Mouse (Mus musculus): ENCODE data around the gene Galnt2. TPM values are rescaled to one million over a fixed set of nuclear protein-coding genes. Genes with fewer than 3 reads are reported as not detected.

The Galnt2 gene
- total RNA-seq, 2 experiments from 2014 or later = 53.7 to 56.6 TPM

DNA sequence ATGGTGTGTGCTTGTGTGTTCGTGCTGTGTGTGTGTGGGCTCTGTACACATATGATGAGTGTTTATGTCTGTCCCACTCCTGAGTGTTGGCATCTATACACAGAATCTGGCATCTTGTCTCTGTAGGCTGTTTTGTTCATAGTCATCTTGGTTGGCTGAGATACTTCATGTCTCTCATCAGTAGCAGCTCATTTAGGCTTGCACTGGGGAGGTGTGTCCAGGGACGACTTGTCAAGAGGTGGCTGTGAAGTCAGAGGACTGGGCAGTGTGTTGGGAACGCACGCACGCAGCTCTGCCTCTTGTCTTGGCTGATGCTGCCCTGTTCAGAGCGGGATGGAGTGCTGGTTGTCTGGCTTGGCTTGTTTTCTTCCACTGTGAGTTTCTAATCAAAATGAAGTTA is 39.3 kb downstream of the Galnt2 start:
- DNase-seq (ENCODE audit: low spot score in 2 of 2) = no peak

DNA sequence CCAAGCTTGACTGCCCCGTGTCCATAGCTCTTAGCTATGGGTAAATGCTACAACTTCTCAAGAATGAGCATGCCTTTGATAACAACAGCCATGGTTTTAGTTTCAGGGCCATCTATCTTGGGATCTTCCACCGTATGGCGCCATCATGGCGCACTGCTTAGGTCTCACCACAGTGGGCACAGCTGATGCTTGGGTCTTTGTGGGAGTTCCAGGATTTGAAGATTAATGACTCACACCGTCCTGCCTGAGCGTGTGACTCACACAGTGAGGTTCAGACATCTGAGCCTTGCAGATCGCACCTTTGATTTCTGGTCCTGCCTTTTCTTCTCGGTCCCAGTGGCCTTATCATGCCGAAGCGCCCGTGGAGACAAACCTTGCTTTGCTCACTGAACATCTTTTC is 39.7 kb downstream of the Galnt2 start:
- DNase-seq (ENCODE audit: low spot score in 2 of 2) = no peak

DNA sequence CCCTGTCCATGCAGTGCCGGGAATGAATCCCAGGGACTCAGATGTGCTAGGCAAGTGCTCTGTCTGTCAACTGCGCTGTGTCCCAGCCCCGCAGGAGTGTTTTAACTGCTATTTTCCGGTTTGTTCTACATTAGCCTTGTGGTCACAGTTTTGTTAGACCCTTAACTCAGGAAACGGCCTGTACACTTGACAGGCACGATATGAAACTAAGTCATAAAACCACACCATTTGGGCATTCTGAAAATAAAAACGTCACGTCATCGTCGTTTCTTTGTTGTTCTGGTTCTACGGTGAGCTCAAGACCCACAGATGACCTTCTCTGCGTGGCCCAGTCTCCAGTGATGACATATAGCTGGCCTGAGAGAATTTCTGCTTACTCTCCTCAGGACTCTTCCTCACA is 40.3 kb downstream of the Galnt2 start:
- no peak for DNase-seq (ENCODE audit: low spot score in 2 of 2)

DNA sequence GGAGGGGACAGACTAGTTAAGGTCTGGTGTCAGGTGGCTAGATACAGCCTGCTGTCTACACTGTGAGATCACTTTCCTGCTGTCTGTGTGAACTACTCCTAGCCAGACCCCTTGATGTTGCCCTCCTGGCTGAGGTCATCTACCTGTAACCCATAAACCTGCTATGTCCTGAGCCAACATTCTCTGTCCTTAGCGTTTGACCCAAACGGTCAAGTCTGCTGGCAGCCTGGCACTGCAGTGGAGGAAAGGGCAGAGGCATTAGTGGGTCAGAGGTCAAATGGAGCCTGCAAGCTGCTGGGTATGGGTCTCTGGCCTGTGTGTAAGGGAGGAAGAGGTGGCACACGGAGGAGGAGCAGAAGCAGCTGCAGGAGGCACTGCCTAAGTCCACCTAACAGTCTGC is 41.6 kb downstream of the Galnt2 start:
- no peak for DNase-seq (ENCODE audit: low spot score in 2 of 2)

DNA sequence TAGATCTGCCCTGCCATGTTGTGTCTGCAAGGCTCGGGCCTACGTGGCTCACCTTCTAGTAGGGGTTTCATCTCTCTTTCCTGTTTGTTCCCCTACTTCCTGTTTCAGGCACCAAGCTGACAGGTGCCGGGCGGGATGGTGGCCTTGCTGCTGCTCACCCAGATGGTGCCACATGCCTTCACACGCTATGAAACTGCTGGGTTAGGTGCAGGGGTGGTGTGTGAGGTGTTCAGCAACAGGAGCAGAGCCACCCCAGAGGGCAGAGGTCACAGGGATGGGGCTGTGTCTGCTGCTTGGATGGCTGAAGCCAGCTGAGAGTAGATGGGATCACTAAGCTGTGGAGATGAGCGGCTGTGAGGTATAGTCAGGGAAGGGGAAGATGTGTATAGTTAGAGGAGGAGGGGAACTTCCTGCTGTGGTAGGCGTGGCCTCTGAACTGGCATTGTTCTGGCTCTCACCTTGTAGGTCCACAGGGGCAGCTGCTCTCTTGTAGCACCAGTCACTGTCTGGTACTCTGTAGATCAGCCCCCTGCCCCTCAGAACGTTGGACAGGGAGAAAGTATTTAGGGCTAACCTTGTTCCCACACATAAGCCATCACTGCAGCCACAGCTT is 42.5 kb downstream of the Galnt2 start:
- no peak for DNase-seq (ENCODE audit: low spot score in 2 of 2)

DNA sequence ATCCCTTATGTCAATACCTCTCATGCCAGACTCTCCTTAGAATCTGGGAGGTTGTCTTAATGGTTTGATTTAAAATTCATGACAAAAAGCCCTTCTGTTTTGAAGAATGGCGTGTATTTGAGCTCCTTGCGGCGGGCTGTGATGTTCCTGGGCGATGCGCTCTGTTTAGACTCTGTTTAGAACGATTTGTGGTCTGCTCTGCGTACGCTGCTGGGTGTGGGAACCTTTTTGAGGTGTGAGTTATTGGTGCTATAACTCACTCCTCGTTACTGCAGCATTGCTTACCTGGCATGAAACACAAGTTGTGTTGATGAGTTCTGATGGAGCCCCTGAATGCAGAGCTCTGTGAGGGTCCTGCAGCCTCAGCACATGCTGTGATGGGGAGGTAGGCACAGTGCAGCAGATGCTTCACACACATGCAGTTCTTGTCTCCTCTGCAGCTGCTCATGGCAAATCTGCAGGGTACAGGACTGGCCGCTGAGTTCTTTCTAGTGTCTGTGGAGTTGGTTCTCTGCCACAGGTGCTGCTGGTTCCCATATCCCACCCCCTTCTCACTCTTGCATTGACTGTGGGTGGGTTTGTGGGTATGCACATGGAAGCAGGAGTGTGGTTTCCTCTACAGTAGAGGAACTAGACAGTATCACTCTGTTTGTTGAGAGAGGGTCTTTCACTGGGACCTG is 43.4 kb downstream of the Galnt2 start:
- DNase-seq (ENCODE audit: low spot score in 2 of 2) = no peak

DNA sequence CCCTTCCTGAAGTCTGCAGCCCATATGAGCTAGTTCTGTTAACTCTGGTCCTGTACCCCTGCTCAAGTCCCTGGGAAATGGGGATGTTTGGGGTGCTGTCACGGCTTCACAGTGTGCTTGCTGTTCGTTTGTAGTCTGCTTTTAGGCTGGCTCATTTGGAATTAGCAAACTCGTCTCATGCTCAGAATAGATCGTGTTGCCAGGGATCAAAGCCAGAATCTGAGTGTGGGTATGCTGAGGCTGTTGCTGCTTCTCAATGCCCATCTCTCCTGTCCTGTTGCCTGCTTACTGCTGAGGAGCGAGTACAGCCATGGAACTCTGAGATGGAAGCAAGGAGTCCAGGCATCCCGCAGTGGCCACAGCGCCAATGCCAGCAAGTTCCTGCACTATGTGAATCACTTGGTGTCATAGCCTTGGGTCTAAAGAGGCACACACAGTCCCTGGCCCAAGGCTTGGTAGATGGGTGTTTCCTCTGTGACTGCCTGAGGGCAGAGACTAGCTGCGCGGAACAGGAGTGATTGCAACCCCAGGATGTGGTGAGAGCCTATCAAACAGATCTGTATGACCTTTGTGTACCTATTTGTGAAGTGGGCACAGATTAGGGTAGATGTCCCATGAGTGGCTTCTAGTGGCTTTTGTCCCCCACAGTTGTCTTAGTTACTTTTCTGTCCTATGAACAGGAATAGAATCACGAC is 44.3 kb downstream of the Galnt2 start:
- peak in 1 of 2 experiments; percentile 56 for DNase-seq (ENCODE audit: low spot score in 2 of 2)

DNA sequence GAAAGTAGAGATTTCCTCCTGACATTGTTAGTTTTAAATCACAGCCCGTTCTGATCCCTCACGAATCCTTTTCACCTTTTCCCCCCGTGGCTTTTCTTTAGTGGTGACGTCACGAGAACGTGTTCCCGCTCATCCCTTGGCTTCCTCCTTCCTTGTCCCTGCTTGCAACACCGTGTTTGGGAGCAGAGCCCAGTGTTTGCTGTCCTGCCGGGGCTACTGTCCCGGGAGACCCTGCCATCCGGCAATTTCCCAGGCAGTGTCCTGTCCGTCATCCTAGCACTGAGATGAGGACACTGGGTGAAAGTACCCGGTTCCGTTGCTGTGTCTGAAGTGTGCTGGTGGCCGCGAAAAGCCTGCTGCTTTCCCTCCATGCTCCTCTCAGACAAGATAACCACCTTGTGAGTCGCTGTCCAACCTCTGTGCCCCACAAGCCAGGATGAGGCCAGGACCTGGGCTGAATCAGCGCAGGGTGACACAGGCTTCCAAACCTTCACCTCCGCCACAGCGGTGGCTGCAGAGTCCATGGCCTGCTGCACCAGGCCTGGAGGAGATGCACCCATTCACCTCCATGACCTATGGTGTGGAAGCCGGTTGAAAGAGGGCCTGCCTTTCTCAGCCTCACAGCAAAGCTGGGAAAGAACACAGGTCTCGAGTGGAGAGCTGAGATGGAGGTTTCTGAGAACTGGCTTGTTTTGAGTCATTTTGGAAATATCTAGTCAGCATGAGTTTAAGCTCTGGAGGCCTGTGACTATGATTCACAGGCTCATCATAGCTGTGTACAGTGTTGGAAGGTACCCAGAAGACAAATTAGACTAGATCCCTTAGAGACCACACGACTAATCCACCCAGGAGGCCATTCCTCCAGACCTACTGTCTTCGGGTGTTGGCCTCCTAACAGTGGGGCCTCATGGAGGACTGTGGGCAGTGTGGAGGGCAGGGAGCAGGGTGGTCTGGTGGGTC is 47.0 kb downstream of the Galnt2 start:
- DNase-seq (ENCODE audit: low spot score in 2 of 2) = no peak

DNA sequence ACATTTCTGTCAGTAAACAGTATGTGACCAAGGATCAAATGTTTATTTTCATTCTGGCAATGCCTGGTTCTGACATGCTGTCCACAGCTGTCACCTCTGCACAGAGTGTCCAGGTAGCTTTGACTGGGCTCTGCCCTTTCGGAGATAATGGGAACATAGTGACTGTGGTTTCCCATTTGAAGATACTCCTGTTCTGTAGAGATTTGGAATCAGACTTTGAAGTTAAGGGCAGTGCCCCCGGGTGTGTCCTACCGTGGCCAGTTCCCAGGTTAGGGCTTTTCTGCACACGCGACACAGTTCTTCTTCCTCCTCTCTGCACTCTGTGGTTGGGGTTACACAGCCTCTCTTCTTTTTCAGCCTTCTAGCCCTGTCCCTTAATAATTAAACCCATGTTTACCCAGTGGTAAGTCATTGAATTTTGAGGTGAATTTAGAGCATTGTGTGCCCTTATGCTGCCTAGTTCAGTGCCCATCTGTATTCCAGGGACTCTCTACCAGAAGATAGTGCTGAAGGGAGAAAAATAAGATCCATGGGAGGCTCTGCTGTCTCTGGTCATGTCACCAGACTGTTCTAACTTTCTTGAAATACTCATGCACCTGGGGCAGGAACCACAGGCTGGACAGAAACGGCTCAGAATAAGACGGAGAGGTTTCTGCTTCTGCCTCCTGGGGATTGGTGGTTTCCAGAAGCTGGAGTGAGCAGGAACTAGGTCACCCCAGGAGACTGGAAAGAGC is 47.9 kb downstream of the Galnt2 start:
- no peak for DNase-seq (ENCODE audit: low spot score in 2 of 2)

DNA sequence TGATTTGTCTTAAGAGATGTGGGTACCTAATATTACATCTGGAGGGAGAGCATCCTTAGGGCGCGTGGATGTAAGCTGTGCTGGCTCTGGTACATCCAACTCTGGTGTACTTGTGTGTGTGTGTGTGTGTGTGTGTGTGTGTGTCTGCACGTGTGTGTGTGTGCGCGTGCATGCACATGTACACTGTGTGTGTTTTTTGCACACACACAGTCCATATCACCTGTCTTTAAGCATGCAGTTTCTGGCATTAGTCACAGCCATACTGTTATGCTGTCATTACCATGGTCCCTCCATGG is 48.4 kb downstream of the Galnt2 start:
- no peak for DNase-seq (ENCODE audit: low spot score in 2 of 2)

DNA sequence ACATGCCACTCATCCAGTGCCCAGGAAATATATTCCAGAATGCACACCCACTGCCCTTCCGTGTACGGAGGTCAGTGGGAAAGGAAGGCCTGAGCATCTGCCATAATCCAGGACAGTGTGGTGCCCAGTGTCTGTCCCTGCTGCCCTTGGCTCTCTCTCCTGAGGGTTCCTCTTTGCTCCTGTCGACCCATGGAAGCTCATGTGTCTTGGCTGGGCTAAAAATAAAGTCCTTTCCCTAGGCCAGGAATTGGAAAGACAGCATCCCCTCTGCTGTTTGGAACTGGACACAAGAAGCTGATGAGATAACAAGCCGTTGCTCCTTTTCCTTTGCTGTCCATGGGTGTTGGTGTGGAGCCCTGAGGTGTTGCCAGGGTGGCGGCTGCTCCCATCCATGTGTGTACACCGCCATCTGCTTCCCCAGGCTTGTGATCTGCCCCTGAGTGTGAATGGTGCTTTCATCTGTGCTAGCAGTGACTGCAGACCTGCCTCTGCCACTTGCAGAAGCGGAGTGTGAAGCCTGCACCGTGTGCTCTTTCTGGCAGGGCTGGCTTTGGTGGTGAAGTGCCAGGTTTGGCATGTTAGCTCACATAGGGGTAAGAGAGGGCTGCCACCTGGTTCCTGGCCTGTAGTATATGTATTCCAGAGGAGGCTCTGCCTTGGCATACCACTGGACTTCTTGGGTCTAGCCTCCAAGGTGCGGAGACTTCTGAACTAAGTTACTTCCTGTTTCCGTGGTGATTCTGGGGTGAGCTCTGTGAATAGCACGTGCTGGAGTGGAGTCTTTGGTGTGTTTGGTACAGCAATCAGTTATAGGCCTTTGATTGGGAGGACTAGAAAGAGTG is 50.7 kb downstream of the Galnt2 start:
- peak in 1 of 2 experiments; percentile 52 for DNase-seq (ENCODE audit: low spot score in 2 of 2)

DNA sequence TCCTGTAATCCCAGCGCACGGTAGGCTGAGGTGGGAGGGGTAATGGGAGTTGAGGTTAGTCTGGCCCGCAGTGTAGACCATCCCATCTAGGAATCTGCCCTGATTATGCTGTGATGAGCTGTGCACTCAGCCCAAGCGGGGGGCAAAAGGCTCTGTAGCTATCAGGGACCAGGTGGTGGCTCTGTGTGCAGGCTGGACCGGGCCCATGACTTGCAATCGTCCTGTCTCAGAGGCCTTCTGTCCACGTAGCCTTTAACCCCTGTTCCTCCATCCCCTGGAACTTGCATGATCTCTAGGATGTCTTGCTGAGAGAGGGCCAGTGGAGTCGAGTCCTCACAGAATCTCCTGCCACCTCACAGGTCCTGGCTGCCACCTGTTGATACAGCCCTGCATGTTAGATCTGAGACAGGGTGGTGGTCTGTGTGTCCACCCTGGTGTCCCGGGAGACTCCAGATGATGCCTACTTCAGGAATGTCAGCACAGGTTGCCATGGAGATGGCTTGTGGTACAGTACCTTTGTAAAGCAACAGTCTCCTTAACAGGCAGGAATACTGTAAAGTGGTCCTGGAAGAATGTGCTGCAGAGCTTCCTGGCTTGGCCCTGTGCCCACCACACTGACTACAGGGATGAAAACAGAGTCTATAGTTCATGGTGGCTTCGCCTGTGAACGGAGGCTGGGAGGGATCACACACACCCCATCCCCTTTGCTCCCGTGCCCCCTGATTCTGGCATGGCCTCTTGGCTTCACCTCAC is 51.9 kb downstream of the Galnt2 start:
- no peak for DNase-seq (ENCODE audit: low spot score in 2 of 2)

DNA sequence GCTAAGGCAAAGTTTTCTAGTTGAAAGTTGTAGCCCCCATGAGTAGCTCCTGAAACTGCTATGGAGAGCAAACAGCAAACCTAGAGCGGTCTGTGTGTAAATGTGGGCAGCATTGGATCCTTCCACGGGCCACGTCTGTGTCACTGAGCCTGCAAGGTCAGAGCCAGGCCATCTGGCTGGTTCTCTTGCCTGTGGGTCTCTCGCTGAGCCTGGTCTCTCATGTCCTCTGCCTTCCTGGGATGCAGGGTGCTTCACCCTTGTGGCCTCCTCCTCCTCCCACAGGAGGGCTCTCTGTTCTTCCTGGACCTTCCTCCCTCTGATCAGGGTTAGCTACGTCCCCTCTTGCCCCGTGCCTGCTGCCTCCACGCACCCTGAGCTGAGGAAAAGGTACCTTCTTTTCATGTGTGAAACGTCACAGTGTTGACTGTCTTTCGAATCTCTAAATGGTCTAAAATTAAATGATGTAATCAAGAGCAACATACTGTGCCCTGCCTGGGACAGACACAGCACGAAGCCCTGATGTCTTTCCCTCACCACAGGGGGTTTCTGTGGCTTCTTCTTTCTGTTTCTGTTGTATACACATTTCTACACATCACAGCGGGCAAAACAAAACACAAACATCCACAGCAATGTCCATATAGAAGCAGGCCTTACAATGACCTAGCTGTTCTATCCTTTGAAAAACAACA is 52.6 kb downstream of the Galnt2 start:
- DNase-seq (ENCODE audit: low spot score in 2 of 2) = no peak

DNA sequence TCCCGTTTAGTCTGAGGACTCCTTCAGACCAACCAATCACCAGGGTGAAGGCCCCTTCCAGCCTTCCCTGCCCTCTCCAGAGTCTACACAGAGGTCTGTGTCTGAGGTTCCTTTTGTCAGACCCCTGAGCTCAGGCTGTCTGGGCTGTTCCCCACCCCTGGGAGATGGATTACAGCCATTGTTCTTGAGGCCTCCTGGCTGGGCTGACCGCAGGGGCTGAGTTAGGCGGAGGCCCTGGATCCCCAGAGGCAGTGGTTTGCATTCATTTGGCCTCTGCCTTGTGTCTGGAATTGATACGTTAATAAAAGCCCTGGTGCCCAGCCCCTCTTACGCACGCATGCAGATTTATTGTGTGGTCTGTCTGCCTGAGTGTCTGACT is 53.1 kb downstream of the Galnt2 start:
- DNase-seq (ENCODE audit: low spot score in 2 of 2) = no peak

DNA sequence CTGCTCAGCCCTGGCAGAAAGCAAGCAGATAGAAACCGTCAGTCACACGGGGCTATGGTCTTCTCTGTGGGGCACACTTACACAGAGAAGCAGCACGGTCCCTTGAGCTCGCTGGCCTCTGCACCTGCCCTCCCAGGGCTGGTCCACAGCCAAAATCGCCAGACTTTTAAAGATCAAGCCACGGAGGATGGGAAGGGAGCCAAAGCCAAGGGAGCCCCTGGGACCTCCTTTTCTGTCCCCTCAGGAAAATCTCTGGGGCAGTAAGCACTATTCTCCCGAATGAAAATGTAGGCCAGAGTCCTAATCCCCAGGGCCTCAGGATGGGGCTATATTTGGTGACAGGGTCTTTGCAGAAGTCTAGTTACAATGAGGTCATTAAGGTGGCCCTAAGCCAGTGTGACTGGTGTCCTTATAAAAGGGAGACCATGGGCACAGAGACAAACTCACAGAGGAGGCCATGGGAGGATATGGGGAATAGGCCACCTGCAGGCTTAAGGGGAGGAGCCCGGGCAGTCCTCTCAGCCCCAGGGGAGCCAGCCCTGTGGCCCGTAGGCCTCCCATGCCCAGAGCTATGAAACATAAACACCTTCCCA is 53.9 kb downstream of the Galnt2 start:
- DNase-seq (ENCODE audit: low spot score in 2 of 2) = no peak

DNA sequence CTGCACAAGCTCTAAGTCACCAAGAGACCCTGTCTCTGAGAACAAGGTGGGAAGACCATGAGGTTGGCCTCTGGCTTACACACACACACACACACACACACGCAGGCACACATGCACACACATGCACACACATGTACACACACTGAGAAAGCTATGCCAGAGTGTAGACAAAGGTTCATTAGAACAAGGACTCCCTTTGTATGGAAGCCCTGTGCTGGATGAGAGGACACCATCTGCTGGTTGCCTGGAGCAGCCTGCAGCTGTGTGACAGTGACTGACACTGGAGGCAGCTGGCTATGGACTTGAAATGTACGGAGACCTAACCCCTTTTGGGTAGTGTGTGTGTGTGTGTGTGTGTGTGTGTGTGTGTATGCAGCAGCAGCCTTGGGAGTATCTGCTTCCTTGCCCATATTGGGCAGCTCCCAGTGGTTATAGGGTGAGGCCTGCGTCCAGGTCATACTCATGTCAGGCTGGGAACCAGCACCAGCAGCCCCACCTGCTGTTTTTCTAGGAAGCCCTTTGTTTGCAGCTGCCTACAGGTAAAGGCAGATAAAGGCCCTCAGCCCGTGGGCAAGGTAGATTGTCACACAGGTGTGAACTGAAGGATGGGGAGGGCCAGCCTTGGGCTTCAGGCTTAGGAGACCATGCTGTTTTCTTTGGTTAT is 55.4 kb downstream of the Galnt2 start:
- DNase-seq (ENCODE audit: low spot score in 2 of 2) = no peak

DNA sequence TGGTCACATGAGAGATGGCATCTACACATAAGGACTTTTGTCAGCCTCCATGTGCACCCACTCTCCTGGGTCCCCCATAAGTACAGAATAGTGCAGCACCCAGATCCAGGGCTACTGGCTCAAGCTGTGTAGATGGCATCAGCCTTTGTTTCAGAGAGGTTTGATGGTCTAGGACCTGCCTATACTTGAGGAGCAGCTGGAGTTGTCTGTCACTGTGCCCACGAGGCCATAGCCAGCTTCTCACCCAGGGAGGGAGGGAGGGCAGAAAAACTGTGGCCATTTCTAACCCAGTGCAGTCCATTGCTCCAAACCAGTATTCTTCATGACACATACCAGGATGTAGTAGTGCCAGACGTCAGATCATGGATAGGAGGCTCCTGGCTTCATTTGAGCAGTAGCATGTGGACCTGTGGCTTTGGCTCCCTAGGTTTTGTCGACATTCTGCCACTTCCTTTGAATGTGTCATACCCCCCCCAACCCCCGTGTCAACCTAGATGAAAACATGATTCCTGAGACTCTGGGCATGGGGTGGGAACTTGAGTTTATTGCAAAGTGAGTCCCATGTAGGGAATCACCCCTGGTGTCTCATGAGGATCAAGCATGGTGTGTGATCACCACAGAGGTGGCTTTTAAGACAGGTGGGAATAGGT is 57.1 kb downstream of the Galnt2 start:
- DNase-seq (ENCODE audit: low spot score in 2 of 2) = no peak

Measured in layer of hippocampus, postnatal 14 days (tissue).